Mouse (Mus musculus): ENCODE results near the gene Lmx1b. TPM values are rescaled to one million over a fixed set of nuclear protein-coding genes. Genes with fewer than 3 reads are reported as not detected.

The Lmx1b gene
- polyA plus RNA-seq (2012; rRNA removed) = not detected in 2 replicates

- no peak for DNase-seq (ENCODE audit: low read depth)
Observed at GRCm38 (mm10) chr2:33640171-33640721, at the start of gene Lmx1b. Gene Lmx1b (minus strand): TSS chr2:33640511.

DNA sequence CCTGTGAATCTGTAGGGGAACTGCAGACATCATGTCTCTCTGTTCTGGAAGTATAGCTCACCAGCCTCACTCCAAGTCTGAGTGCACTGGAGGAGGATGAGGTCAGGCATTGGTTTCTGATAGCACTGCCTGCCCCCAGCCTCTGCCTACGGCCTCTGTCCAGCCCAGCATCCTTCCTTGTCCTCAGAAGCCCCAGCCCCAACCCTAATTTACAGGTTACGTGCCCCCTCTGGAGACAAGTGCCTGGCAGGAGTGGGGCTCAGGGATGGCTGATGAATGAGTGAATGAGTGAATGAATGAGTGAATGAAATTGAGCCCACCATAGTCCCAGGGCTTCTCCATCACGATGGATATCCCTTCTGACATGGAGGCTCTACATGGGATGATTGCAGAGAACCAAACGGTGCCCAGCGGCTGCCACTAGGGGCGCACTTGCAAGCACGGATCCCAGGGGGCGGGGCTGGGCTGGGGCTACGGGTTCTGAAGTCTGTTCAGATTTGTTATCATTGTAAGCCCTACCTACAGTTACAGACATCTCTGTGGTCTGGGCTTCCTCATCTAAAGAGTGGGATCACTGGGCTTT lies 49.7 kb upstream of the Lmx1b start:
- DNase-seq (ENCODE audit: low read depth) = no peak

GRCm38 (mm10) chr2:33689155-33689879 lies 49.0 kb upstream of the Lmx1b start:
- DNase-seq (ENCODE audit: low read depth) = no peak

DNA sequence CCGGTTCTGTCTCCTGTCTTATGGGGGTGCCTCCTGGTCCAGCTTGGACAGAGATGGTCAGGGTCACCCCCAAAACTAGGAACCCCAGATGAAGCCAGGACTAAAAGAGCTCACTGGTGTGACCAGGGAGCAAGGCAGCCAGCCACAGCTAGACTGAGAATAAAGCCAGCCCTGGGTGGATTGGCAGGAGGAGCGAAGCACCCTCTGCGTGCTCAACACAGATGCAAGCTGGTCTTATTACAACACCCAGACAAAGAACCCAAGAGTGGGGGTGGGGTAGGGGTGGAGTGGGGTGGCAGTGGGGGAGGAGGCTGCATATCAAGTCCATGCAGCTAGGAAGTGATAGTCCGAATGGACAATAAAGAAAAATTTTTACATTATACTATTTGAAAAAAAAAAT lies 43.3 kb upstream of the Lmx1b start:
- no peak for DNase-seq (ENCODE audit: low read depth)

DNA sequence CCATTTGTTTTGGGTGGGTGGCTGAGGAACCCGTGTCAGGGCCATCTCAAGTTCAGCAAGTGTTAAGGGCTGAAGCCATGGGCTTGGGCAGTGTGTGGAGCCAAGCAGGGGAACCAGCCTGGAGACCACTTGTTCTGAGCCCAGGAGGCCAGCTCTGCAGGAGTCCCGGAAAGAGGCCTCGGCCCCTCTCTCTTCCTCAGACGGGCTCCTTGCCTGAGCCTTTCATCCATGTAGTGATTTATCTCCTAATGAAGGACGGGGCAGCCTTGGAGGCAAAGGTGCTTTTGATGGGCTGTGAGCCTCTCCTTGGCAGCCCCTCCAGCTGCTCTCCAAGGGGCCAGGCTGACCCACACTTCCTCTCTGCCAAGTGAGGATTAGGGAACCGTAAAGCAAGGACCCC lies 42.8 kb upstream of the Lmx1b start:
- DNase-seq (ENCODE audit: low read depth) = no peak

DNA sequence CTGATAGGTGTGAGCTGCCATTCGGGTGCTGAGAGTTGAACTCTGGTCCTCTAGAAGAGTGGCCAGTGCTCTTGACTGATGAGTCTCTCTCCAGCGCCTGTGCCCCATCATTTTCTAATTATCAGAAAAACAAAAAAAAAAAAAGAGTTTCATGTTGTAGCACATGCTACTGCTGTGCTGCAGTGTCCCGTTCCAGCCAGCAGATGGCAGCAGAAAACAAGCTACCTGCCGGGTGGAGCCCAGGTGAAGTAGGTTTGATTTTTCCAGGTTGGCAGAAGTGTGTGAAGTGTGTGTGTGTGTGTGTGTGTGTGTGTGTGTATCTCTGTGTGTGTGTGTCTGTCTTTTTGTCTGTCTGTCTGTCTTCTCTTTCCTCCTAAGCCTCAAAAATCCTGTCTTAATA lies 41.9 kb upstream of the Lmx1b start:
- no peak for DNase-seq (ENCODE audit: low read depth)

GRCm38 (mm10) chr2:33678950-33679654 lies 38.8 kb upstream of the Lmx1b start:
- no peak for DNase-seq (ENCODE audit: low read depth)

GRCm38 (mm10) chr2:33672701-33673472 lies 32.6 kb upstream of the Lmx1b start:
- no peak for DNase-seq (ENCODE audit: low read depth)

- no peak for DNase-seq (ENCODE audit: low read depth)
Observed at GRCm38 (mm10) chr2:33668741-33669140, 28.4 kb upstream of the Lmx1b start.

DNA sequence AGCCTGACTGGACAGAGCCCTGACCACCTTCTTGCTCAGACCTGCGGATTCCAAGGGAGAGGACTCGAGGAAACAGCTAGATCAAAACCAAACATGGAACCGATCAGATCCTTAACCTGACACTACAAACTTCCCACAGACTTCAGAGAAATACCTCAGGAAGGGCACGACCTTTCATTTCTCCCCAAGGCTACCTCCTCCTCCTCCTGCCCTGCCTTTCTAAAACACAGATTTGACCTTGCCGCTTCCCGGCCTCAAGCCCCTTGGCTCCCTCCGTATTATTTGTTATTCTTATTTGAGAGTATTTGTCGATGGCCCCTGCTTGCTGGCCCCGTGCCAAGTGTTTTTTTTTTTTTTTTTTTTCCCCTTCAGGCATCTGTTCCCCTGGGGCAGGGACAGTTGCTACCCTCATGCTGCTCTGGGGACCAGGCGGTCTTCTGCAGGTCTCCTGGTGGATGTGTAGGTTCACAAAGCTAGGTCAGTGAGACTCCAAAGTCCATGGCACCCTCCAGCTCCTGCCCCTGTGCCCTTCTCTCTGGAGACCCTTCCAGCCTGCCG lies 26.2 kb upstream of the Lmx1b start:
- DNase-seq (ENCODE audit: low read depth) = no peak

- DNase-seq (ENCODE audit: low read depth) = no peak
Observed at GRCm38 (mm10) chr2:33665363-33666058, 25.2 kb upstream of the Lmx1b start.

DNA sequence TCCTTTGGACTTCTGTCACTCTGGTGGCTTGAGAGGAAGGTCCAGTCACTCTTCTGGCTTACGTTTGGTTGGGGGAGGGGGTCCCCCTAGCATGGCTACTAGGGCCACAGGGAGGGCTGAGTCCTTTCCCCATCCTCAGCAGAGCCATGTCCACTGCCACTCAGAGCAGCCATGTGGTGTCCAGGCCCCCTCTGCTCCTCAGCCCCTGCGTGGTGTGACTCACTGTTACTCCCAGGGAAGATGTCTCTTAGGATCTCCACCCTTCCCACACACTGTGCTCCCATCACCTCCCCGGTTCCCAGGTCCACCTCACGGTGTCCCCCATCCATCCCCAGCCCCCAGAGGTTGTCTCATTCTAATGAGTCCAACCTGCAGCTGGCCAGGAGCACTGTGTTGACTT lies 24.4 kb upstream of the Lmx1b start:
- no peak for DNase-seq (ENCODE audit: low read depth)

- no peak for DNase-seq (ENCODE audit: low read depth)
Observed at GRCm38 (mm10) chr2:33659288-33659629, 18.9 kb upstream of the Lmx1b start.

- DNase-seq (ENCODE audit: low read depth) = no peak
Observed at GRCm38 (mm10) chr2:33658602-33659287, 18.4 kb upstream of the Lmx1b start.

DNA sequence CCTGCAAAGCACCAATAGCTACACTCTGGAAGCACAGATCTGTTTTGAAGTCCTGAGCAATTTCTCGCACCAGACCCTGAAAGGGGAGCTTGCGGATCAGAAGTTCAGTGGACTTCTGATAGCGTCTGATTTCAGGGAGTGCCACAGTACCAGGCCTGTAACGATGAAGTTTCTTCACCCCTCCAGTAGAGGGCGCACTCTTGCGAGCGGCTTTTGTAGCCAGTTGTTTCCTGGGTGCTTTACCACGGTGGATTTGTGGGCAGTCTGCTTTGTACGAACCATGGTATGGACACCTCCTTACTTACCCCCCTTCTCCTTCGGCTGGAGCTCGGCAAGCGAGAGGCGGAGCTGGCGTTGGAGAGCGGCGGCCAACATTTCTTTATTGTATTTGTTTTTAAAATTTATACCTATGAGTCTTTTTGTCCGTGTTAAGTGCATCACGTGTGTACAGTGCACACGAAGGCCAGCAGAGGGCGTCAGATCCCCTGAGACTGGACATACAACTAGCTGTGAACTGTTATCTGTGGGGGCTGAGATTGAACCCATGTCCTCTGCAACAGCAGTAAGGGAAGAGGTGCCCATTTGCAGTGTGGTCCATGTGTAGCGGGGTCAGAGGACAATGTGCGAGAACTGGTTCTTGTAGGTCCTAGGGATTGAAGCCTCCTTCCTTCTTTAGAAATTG lies 12.3 kb upstream of the Lmx1b start:
- DNase-seq (ENCODE audit: low read depth) = no peak

DNA sequence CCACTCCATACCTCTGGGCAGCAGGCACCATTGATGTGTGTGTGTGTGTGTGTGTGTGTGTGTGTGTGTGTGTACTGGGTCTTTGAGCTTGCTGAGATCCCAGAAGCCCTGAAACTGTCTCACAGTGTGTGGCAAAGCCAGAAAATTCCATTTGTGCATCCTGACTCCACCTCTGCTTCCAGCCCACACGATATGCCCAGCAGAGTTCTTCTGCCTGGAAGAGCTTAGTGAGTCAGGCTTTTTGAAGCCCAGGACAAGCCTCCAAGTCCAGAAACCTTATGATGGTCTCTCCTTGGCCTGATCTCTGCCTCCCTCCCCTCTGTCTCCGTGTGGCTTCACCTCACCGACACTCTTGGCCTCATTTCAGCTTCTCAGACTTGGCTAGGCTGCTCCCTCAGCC lies 9.1 kb upstream of the Lmx1b start:
- no peak for DNase-seq (ENCODE audit: low read depth)

- DNase-seq (ENCODE audit: low read depth) = no peak
Observed at GRCm38 (mm10) chr2:33648894-33649293, 8.6 kb upstream of the Lmx1b start.

GRCm38 (mm10) chr2:33646283-33646550 lies 5.9 kb upstream of the Lmx1b start:
- no peak for DNase-seq (ENCODE audit: low read depth)

GRCm38 (mm10) chr2:33645538-33646282 lies 5.4 kb upstream of the Lmx1b start:
- no peak for DNase-seq (ENCODE audit: low read depth)

Measured in gonadal fat pad, adult 2 months (tissue).